Mouse (Mus musculus) mouse trophoblast stem cell (cell line): ENCODE data around the gene Defb41.
"Not testable (repeated sequence)": the region's sequence is repeated elsewhere in the genome, so short reads cannot be mapped to it uniquely, and the experiment has no call there.

Experiments used
- in situ Hi-C, 2 experiments: fragments of 300-500 bp; cut with MseI, MboI; formaldehyde crosslinking; loops; 2 replicates in 1 of 2; 3 replicates in 1 of 2; pipeline ENCODE4 v1.15.1; 2025

Defb41 gene

DNA sequence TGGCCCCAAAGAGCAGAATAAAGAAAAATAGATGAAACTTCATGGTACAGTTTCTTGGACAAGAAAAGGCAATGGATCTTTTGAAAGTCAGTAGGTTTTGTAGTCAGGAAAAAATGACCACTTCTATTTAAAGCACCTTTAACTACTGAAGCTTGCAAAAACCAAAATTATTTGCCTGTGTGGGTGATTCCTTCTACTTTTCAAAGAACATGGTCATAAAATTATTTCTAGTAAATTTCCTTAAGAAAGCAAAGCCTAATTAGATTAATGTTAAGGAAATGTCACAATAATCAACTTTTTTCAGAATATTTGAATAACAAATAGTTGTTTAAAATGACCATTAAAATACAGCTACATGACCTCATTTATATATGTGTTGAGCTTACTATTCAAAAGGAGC, at the start of gene Defb41:
Gene Defb41 (minus strand): TSS at position 101 of the 400 bp plus-strand sequence.
- in situ Hi-C loops: no loop called here

DNA sequence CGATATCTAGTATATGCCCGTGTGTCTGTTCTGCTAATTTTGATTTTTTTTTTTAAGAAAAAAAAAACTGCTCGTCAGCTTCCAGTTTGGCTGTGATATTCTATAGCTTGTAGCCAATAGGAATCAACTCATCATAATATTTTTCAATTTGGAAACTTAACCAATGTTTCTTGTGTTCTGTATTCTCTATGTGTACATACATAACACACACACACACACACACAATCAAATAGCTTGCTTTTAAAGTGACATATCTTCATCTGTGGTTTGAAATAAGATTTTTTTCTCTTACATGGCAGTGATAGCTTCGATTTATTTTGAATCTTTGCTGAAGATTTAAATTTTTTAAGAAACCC, 43.5 kb upstream of the Defb41 start:
- in situ Hi-C loops: no loop called here

DNA sequence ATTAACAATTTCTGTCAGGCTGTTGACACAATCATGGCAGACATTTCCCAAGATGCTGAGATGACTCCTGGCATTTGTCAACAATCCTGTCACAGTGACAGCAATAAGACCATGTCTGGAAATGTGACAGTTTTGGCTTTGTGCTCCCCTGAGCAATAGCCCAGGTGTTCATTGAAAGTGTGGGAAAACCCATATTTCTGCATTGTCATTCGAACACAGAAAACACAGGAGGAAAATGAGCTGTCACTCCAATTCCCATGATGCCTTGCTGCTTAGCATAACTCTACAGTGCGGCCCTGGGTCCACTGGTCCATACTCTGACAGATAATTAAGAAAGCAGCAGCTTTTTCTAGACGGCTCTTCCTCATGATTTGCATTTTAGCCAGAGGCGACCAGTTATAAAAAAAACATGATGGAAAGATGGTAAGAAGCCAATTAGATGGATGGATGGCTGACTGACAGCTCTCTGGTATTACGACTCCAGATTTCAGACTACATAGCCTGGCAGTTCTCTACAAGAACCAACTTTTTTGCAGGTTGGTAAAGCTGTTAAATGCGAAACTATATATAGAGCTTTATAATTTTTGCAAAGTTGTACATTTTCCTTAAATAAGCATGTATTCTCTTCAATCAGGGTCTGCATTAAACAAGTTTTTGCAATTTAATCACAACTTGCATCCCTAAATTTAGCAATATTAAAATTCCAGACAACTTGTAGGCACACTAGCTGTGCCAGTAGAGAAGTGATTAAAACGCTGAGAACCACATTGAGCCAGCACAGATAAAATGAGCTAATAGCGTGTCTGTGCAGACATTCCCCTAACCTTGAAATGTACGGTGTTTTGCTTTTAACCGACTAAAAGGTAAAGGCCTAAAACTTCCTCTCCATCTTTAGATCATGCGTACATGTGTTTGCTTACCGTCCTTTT, 42.9 kb upstream of the Defb41 start:
- in situ Hi-C loops: no loop called here

- in situ Hi-C loops: no loop called here
Measured at GRCm38 (mm10) chr1:18292515-18292914, 27.6 kb upstream of the Defb41 start.

GRCm38 (mm10) chr1:18288860-18289259, 23.9 kb upstream of the Defb41 start:
- in situ Hi-C loops: no loop called here

DNA sequence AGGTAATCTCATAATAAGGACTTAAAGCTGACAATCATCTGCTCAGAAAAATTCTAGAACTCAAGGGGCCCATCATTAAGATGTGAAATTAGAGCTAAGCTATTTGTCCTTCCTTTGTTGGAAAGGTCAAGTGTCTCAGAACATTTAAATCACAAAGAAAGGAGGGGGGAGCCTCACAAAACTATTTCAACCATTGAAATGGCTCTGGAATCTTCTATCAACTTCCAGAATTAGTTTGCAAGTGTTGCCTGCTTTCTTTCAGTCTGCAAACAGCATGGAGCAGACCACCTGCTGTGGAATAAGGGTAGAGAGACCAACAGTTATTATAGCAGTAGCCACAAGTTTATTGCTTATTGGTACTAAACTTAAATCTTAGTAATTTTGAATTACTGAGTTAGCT, 22.4 kb upstream of the Defb41 start:
- in situ Hi-C loops: no loop called here

DNA sequence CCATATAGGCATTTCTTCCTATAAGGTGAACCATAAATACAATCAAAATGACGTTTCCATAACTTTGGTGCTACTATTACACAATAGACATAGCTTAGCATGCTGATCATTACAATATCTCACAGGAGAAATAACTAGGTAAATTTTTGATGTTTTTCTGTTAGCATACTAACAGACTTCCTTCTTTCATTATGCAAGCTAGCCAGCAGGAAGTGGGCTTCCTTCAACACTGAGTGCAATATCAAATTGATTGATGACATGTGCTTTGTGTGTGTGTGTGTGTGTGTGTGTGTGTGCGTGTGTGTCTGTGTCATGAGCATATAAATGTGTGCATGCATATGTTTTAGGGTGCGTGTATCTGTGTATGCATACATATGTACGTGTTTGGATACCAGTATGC, 6.2 kb upstream of the Defb41 start:
- in situ Hi-C loops: no loop called here

- in situ Hi-C loops: no loop called here
Measured at GRCm38 (mm10) chr1:18268845-18269244, 3.9 kb upstream of the Defb41 start.

GRCm38 (mm10) chr1:18245801-18246580, 18.9 kb downstream of the Defb41 start:
- in situ Hi-C loops: not testable (repeated sequence)

DNA sequence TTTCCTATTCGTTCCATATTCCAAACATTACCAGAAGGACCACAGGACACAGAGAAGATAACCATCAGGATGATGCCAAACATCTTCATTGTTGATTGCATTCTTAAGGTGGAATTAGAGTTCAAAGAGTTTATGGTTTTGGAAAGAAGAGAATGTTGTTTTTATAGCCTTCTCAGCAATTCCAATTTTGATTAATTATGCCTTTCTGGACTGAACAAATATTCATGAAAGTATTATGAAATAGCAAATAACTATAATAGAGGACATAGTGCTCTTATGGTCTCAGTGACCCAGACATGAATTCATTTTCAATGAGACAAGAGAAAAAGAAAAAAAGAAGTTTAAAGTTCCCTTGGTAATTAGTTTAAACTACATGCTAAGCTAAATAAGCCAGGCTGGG, 27.6 kb downstream of the Defb41 start, which contains the start of gene Defb18:
Gene Defb18 (minus strand): TSS at position 101 of the 400 bp plus-strand sequence.
- in situ Hi-C loops: no loop called here

- in situ Hi-C loops: no loop called here
Measured at GRCm38 (mm10) chr1:18223385-18223945, 41.5 kb downstream of the Defb41 start.
